Mouse (Mus musculus) brain, embryonic 14.5 days (tissue): ENCODE measurements around the gene Lhx6. TPM values are rescaled to one million over a fixed set of nuclear protein-coding genes. Genes with fewer than 3 reads are reported as not detected.
A peak's percentile ranks its signal among the peaks of the same experiment; 100 is the strongest.
"Not testable (repeated sequence)": the region's sequence is repeated elsewhere in the genome, so short reads cannot be mapped to it uniquely, and the experiment has no call there.

Experiments
- DNase-seq: peaks from one replicate; pipeline ENCODE4 v3.0.0-alpha.2; 2011; ENCODE audit warnings: low read depth
- CTCF ChIP-seq: fragments of 200-500 bp; IDR thresholded peaks from 2 replicates; pipeline ENCODE4 v1.5.1; 2012; ENCODE audit warnings: inconsistent platforms, mild to moderate bottlenecking, moderate library complexity, borderline replicate concordance; ENCODE audit not compliant: insufficient read depth, insufficient read length; ENCODE audit errors: extremely low read depth
- POLR2A ChIP-seq: fragments of 200-500 bp; IDR thresholded peaks from 2 replicates; pipeline ENCODE4 v1.6.1; 2012; ENCODE audit warnings: mild to moderate bottlenecking, inconsistent platforms, borderline replicate concordance; ENCODE audit not compliant: poor library complexity, insufficient read depth, insufficient read length, severe bottlenecking; ENCODE audit errors: extremely low read depth
- polyA plus RNA-seq: library from polyadenylated mRNA; depleted of rRNA; stranded (reverse); fragments of >200 nt; gene quantifications from 2 replicates; pipeline ENCODE4 v1.2.3, GENCODE M21; 2012; rRNA removed

Gene Lhx6
- 16.9 and 28.7 TPM in 2 replicates for polyA plus RNA-seq

DNA sequence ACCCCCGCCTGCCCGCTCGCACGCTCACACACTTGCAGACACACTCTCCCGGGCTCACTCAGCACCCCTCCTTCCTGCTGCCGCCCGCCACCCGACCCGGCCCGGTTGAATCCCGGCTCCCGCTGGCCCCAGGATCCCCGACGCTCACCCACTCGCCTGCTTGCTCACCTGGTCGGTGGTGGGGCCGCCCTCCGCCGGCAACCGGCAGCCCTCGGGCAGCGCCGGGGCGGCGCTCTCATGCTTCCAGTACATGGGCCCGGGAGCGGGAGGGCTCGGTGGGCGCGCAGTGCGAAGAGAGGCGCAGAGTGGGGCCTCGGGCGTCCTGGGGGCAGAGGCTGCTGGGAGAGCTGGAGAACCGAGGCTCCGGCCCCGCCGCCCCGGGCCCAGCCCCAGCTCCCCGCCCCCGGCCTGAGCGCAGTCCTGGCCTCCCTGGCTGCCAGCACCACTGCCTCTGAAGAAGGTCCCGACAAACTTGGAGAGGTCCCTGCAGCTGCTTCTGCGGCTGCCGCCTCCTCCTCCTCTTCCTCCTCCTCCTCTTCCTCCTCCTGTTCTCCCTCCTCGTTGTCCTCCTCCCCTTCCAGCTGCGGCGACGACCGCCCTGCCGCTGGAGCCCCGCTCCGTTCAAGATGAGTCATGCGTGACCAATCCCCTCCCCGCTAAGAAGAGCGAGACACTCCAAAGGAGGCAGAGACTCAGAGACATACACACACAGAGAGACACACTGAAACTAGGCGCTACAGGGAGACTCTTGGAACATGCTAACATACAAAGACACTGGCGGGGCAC lies at the start of gene Lhx6:
TSS of gene Lhx6 (minus strand) at position 453 of the 786 bp plus-strand sequence.
- TF ChIP-seq POLR2A, result no peak
- TF ChIP-seq CTCF, result no peak
- DNase-seq, result peak; percentile 45

DNA sequence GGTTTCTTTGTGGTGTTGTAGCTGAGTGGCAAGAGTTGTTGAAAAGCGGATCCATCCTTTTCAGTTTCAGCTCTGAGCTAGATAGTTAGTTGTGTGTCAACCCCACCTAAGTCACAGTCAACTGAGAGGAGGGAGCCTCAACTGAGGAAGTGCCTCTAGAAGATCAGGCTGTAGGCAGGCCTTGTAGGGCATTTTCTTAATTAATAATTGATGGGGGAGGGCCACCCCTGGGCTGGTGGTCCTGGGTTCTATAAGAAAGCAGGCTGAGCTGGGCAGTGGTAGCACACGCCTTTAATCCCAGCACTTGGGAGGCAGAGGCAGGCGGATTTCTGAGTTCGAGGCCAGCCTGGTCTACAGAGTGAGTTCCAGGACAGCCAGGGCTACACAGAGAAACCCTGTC lies 47.2 kb upstream of the Lhx6 start:
- DNase-seq, result not testable (repeated sequence)

DNA sequence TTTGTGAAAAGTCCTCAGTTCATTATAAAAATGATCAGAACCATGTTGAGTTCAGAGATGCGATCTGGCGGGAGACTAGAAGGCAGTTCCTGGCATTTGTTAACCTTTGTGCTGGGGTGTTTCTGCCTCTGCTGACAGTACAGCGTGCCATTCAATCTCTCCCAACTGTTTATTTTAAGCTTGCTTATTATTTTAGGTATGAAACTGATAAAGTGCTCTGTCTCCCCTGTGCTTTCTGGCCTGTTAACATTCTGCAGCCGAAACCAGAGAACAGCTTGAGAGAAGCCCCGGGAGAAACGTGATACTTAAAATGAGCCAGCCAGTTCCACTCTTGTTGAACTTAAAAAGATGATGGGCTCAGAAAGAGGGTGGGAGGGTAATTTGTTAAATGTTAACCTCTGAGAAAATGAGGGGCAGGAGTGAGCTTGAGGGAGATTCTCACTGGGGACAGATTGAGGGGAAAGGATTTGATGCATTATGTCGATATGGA lies 43.7 kb upstream of the Lhx6 start:
- DNase-seq, result no peak
- TF ChIP-seq CTCF (no peak), POLR2A (no peak)

DNA sequence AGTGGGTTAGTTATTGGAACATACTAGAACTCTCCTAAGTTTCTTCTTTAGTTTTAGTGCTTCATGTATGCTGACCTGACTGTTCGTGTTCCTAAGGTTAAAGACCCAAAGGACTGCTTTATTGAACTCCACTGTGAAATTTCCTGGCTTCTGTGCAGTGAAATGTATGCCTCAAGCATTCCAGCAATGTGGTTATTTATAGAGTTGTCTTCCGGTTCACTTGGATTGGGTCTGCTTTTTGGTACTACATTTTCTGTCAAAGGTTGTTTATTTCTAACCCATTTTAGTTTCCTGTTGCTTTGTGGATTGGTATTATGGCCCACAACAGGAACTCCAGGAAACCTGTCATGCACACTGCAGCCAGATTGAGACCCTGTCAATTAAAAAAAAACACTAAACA lies 33.9 kb upstream of the Lhx6 start:
- TF ChIP-seq POLR2A (no peak), CTCF (no peak)
- DNase-seq, result no peak

DNA sequence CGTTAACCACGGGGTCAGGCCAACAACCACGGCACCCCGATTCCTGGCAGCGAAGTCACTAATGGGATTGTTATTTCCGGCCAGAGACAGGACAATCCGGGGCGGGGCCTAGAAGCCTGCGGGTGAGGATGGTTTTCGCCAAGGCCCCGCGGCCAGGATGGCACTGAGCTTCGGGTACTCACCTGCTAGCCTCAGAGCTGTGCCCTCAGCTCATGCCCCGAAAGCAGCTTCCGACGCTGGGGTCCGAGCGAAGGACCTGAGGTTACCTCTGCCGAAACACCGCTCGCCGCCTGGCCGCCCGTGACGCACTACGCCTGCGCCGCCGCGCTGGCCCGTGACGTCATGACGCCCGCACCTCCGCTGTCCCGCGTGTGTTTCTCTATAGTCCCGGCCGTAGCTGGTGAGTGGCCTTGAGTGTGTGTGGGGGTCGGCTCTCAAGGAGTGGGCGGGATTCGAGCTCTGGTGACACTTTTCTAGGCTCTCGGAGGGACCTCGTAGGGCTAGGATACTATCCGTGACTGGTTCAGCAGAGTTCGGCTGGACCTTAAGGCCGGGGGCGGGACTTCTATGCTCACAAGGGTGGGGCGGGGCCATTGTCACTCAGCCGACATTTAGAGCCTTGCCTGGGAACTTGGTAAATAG lies 31.2 kb upstream of the Lhx6 start, which contains the start of the genes Mrrf and Rbm18:
TSS of gene Mrrf (plus strand) at position 90 of the 642 bp plus-strand sequence.
TSS of gene Rbm18 (minus strand) at position 474 of the 642 bp plus-strand sequence.
- peak; percentile 95 for DNase-seq
- TF ChIP-seq CTCF (no peak), POLR2A (peak; percentile 88)

DNA sequence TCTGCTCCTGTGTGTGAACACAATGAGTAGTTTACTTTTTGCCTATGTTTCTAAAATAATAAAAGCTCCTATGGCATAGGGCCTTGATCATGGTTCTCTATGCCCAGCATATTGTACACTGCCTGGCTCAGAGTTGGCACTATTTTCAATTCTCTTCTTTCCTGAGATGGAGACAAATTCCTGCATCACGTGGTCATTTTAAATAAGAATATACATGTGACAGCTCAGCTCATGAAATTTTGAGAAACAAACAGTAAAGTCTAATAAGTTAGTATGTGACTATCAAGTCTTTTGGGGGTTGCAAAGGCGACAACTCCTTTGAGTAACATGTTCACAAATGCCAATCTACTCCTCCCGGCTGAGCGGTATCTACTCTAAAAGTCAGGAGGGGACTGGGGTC lies 30.7 kb upstream of the Lhx6 start:
- DNase-seq, result no peak
- TF ChIP-seq CTCF (no peak), POLR2A (no peak)

DNA sequence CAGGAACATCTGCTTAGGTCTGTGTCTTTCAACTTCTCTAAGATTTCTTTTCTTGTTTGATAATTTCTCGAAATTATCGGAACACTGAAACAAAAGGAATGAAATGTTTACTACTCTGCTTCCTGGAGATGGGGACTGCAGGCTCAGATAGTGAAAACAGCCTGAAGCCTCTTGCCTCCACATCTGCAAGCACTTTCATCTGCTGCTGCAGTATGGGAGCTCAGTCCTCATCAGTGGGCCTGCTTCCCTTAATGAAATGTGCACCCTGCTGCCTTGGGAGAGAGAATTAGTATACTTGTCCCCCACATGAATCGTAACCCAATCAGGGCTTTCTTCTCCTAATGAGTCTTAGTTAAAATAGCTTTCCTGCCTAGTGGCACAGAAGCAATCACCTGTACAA lies 23.8 kb upstream of the Lhx6 start:
- TF ChIP-seq CTCF, result no peak
- TF ChIP-seq POLR2A, result no peak
- DNase-seq, result peak; percentile 5

DNA sequence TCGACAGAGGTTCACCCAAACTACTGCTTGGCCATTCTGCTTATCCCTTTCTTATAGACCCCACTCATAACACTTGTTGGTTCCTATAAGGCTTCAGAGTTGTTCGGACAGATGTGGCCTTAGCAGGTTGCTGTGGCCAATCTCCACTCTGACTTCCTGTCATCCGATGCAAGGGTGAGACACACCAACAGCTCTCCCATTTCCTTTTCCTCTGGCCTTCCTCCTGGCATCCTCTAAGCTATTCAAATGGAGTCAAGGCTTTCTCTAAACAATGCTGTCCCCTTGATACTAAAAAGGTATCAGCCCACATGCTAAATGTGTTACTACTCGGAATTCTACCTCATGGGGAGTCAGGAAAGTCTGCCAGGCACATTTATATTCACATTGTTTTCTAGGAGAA lies 22.8 kb upstream of the Lhx6 start:
- TF ChIP-seq CTCF, result no peak
- TF ChIP-seq POLR2A, result no peak
- DNase-seq, result no peak

DNA sequence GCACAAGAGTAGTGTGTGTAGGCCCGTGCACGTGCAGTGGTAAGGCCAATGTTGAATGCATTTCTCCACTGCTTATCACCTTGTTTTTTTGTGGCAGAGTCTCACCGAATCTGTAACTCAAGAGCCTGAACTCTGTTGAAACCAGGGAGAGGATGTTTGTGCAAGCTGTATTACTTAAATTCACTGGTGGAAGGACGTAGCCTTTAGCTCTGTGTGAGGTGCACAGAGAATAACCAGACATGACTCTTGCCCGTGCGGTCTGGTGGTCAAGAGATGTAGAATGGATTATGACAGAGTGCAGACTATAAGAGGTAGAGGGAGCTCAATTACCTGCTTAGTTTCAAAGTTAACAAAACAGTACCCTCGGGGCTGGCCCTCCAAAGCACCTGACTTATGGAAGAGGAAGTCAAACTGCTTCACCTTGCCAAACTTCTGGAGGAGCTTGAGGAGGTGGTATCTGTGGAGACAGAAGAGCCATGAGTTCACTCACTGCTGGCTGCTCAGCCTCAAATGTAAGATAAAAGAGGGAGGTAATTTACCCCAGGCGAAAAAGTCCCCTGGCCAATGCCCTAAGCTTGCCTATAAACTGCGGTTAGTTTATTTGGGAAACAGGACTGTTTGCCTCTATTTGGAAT lies 21.7 kb upstream of the Lhx6 start:
- no peak for DNase-seq
- TF ChIP-seq CTCF (no peak), POLR2A (no peak)

DNA sequence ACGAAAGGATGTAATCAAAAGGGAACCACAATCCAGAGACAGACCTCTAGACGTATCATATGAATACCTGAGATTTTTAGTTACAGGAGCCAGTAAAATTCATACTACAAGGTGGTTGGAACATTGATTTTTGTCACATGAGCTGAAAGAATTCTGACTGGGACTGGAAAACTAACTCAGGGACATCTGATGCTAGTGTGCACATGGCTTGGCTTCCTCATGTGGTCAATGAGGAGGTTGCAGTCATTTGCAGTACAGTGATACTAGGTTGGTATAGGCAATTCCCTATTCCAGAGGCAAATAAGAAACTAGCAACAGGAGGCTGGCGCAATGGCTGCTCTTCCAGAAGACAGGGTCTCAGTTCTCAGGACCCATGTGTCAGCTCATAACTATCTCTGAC lies 7.4 kb upstream of the Lhx6 start:
- DNase-seq, result no peak
- TF ChIP-seq POLR2A (no peak), CTCF (peak; percentile 2; the same call in 1 of the 2 replicates)

DNA sequence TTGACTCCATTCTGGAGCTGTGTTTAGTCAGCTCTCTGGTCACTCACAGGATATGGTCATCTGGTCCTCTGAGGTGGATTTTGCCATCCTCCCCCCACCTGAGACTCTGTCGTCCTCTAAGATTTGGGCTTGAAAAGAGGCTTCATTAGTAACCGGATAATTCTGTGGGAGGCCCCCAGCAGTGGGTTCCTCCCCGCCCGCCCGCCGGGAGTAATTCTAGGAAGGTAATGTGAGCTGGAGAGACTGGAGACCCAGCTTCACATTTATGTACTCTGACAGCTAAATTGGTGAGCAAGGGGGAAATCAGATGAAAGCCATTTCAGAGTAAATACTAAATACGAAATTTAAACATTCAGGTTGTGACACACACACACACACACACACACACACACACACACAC lies 3.4 kb upstream of the Lhx6 start:
- no peak for TF ChIP-seq CTCF
- no peak for TF ChIP-seq POLR2A
- DNase-seq, result no peak
